Mouse (Mus musculus): ENCODE results near the gene Spo11. TPM values are rescaled to one million over a fixed set of nuclear protein-coding genes. Genes with fewer than 3 reads are reported as not detected.

Gene Spo11
- total RNA-seq, 2 experiments from 2014 or later = 1.0 TPM; not detected in 1

GRCm38 (mm10) chr2:173027824-173028495 is 50.5 kb downstream of the Spo11 start:
- no peak for ATAC-seq (ENCODE audit: poor library complexity, severe bottlenecking)

- ATAC-seq (ENCODE audit: poor library complexity, severe bottlenecking) = no peak
These were observed 51.1 kb downstream of the Spo11 start for GRCm38 (mm10) chr2:173028508-173029031.

- ATAC-seq (ENCODE audit: poor library complexity, severe bottlenecking) = peak; percentile 57
These were observed 53.3 kb downstream of the Spo11 start for GRCm38 (mm10) chr2:173030591-173031338.

- ATAC-seq (ENCODE audit: poor library complexity, severe bottlenecking) = no peak
These were observed 56.0 kb downstream of the Spo11 start for GRCm38 (mm10) chr2:173033531-173033930.

- ATAC-seq (ENCODE audit: poor library complexity, severe bottlenecking) = peak; percentile 42
These were observed 57.5 kb downstream of the Spo11 start for GRCm38 (mm10) chr2:173034998-173035397.

GRCm38 (mm10) chr2:173035653-173036052 is 58.2 kb downstream of the Spo11 start:
- no peak for ATAC-seq (ENCODE audit: poor library complexity, severe bottlenecking)

GRCm38 (mm10) chr2:173036055-173036454 is 58.6 kb downstream of the Spo11 start:
- no peak for ATAC-seq (ENCODE audit: poor library complexity, severe bottlenecking)

- ATAC-seq (ENCODE audit: poor library complexity, severe bottlenecking) = no peak
These were observed 59.1 kb downstream of the Spo11 start for GRCm38 (mm10) chr2:173036611-173037010.

- no peak for ATAC-seq (ENCODE audit: poor library complexity, severe bottlenecking)
These were observed 59.8 kb downstream of the Spo11 start for GRCm38 (mm10) chr2:173037347-173037746.

- peak; percentile 11 for ATAC-seq (ENCODE audit: poor library complexity, severe bottlenecking)
These were observed 60.5 kb downstream of the Spo11 start for GRCm38 (mm10) chr2:173037827-173038607.

GRCm38 (mm10) chr2:173039041-173039440 is 61.5 kb downstream of the Spo11 start:
- no peak for ATAC-seq (ENCODE audit: poor library complexity, severe bottlenecking)

GRCm38 (mm10) chr2:173040803-173041202 is 63.3 kb downstream of the Spo11 start:
- ATAC-seq (ENCODE audit: poor library complexity, severe bottlenecking) = peak; percentile 66

GRCm38 (mm10) chr2:173041242-173041641 is 63.7 kb downstream of the Spo11 start:
- ATAC-seq (ENCODE audit: poor library complexity, severe bottlenecking) = no peak

- ATAC-seq (ENCODE audit: poor library complexity, severe bottlenecking) = no peak
These were observed 64.4 kb downstream of the Spo11 start for GRCm38 (mm10) chr2:173041893-173042292.

- no peak for ATAC-seq (ENCODE audit: poor library complexity, severe bottlenecking)
These were observed 65.1 kb downstream of the Spo11 start for GRCm38 (mm10) chr2:173042504-173043162.

Other genes with a start within 250 kb of the Spo11 start
- 0.43 TPM in 1 of 2 replicates, not detected in the other for gene Bmp7, start 37.4 kb upstream of the Spo11 start, total RNA-seq (2015)
- 0.04 and 0.37 TPM in 2 replicates for gene Bmp7, start 37.4 kb upstream of the Spo11 start, total RNA-seq (2017)
- 53.2 and 72.9 TPM in 2 replicates for gene Rae1, start 22.4 kb downstream of the Spo11 start, total RNA-seq (2015)
- gene Rae1, start 22.4 kb downstream of the Spo11 start, total RNA-seq (2017) = 42.4 and 54.3 TPM in 2 replicates
- gene Rbm38, start 42.8 kb downstream of the Spo11 start, total RNA-seq (2015) = 124 and 143 TPM in 2 replicates
- gene Rbm38, start 42.8 kb downstream of the Spo11 start, total RNA-seq (2017) = 43.2 and 59.0 TPM in 2 replicates
- gene Ctcfl, start 141.8 kb downstream of the Spo11 start, total RNA-seq (2015) = 0.11 TPM in 1 of 2 replicates, not detected in the other
- not detected in 2 replicates for gene Ctcfl, start 141.8 kb downstream of the Spo11 start, total RNA-seq (2017)
- gene Pck1, start 175.3 kb downstream of the Spo11 start, total RNA-seq (2015) = not detected in 2 replicates
- not detected in 2 replicates for gene Pck1, start 175.3 kb downstream of the Spo11 start, total RNA-seq (2017)
- gene Zbp1, start 241.2 kb downstream of the Spo11 start, total RNA-seq (2015) = 54.6 and 63.0 TPM in 2 replicates
- gene Zbp1, start 241.2 kb downstream of the Spo11 start, total RNA-seq (2017) = 35.6 and 56.8 TPM in 2 replicates